Mouse (Mus musculus): ENCODE data around the gene Lmx1a. TPM values are rescaled to one million over a fixed set of nuclear protein-coding genes. Genes with fewer than 3 reads are reported as not detected.

Lmx1a gene
- polyA plus RNA-seq, 1 experiment from 2014 or later, result 4.3 TPM

DNA sequence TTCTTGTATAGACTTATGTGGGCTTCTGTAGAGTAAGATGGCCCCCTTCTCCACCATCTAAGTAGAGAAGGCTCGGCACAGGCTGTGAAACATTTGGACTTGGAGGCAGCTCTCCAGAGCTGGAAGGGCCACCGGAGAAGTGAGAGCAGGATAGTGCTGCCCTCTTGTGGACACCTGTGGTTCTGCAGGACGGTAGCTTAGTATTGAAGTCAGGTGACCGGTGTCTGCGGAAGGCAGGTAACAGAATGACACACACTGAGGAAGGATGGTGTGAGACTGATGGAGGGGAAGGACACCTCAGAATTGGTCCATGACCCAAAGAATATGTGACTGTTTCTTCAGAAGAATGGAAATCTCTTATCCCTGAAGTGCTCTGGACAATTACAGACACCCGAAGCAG is 19.2 kb upstream of the Lmx1a start:
- Histone ChIP-seq H3K27me3 (ENCODE audit: control insufficient read depth, insufficient read depth, low read length) (peaks cover 25% of the 10 kb centered on the region), H3K9me3 (replicated peaks; ENCODE audit: control insufficient read depth, low read length) (no peaks in the 10 kb centered on the region)

DNA sequence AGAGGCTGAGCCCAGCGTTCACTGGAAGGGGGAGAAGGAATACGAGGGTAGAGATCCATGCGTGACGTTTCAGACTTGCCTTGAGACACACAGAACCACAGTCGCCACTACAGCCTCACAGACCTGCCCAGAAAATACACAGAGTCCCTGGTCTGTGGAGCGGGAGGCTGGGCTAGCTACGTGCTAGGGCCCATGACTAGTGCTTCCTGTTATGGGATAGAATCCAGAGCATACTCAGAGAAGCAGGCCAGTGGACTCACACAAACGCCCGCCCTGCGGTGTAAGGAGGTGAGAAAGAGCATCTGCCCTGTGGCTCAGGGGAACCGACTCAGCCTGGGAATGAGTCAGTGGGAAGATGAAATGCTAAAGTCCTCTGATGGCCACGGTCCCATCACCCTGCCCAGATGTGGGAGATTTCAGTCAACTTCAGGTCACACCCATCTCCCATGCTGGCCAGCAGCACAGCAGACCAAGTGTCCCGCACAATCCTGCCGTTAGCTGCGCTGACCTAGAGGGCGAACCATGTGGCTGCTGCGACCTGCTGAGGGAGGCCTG is 16.5 kb upstream of the Lmx1a start:
- Histone ChIP-seq H3K36me3 (ENCODE audit: control insufficient read depth, insufficient read depth, low read length) (no peaks in the 10 kb centered on the region), H3K4me2 (peak overlapping the region; percentile 46), H3K9ac (ENCODE audit: low read depth, low read length) (no peak overlapping the region), H3K4me3 (ENCODE audit: low read depth, low read length) (no peak overlapping the region), H3K27me3 (ENCODE audit: control insufficient read depth, insufficient read depth, low read length) (peaks cover 33% of the 10 kb centered on the region), H3K9me3 (replicated peaks; ENCODE audit: control insufficient read depth, low read length) (no peaks in the 10 kb centered on the region), H3K4me1 (ENCODE audit: control insufficient read depth, insufficient read depth, low read length) (no peaks in the 10 kb centered on the region), H3K27ac (ENCODE audit: low read depth, low read length) (no peak overlapping the region)
- 14% methylated on average over 17 of the region's 17 CpGs for WGBS (ENCODE audit: insufficient replicate concordance)
- no peak for ATAC-seq (replicated peaks; ENCODE audit: insufficient number of reproducible peaks, low FRiP score, low TSS enrichment)

More for the DNA sequence above, 19.2 kb upstream of the Lmx1a start:
- 0 out of 2 replicates have a peak, but pooled peaks have one; percentile 18 for ATAC-seq (replicated peaks; ENCODE audit: insufficient number of reproducible peaks, low FRiP score, low TSS enrichment)
- no peak overlapping the region for H3K4me2 ChIP-seq
- no peak overlapping the region for H3K9ac ChIP-seq (ENCODE audit: low read depth, low read length)
- H3K4me1 ChIP-seq (ENCODE audit: control insufficient read depth, insufficient read depth, low read length), result no peaks in the 10 kb centered on the region
- no peaks in the 10 kb centered on the region for H3K36me3 ChIP-seq (ENCODE audit: control insufficient read depth, insufficient read depth, low read length)
- WGBS (ENCODE audit: insufficient replicate concordance), result 28% methylated on average over 6 of the region's 6 CpGs
- H3K27ac ChIP-seq (ENCODE audit: low read depth, low read length), result no peak overlapping the region
- no peak overlapping the region for H3K4me3 ChIP-seq (ENCODE audit: low read depth, low read length)

DNA sequence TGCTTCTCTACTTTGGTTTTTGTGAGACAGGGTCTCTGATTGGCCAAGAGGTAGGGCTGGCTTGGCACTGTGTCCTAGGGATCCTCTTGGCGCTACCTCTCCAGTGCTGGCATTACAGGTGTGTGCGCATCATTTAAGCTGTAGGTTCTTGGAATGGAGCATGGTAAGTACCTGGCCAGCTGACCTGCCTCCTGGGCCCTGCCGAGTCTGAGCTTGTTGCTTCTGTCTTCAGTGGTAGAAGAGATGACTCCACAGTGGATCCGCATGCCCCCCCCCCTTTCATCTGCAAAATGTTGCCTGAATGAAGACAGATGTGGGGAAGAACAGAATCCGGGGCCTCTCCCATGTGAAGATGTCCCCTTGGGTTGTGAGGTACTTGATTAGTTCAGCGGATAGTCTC is 10.0 kb upstream of the Lmx1a start:
- no peak for ATAC-seq (replicated peaks; ENCODE audit: insufficient number of reproducible peaks, low FRiP score, low TSS enrichment)
- Histone ChIP-seq H3K9me3 (replicated peaks; ENCODE audit: control insufficient read depth, low read length) (no peaks in the 10 kb centered on the region), H3K9ac (ENCODE audit: low read depth, low read length) (no peak overlapping the region)

DNA sequence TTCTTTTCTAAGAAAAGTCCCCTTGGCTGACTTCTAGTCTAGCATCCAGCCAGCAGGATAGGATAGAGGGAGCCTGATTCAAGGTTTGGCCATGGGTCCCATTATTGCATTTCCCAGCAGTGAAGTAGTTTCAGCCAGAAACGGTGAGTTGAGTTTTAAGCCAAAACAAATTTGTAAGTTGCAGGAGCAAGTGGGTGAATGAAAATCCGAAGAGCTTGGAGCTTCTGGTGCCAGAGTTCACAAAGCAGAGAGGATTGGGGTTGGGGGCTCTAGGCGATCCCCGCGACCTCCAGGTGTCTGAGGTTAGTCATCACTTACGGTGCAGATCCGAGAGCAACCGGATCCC is 1.1 kb upstream of the Lmx1a start:
- Histone ChIP-seq H3K9ac (ENCODE audit: low read depth, low read length) (no peak overlapping the region), H3K27ac (ENCODE audit: low read depth, low read length) (no peak overlapping the region), H3K9me3 (replicated peaks; ENCODE audit: control insufficient read depth, low read length) (no peaks in the 10 kb centered on the region), H3K27me3 (ENCODE audit: control insufficient read depth, insufficient read depth, low read length) (peaks cover 67% of the 10 kb centered on the region), H3K36me3 (ENCODE audit: control insufficient read depth, insufficient read depth, low read length) (no peaks in the 10 kb centered on the region), H3K4me2 (peak overlapping the region; percentile 94), H3K4me3 (ENCODE audit: low read depth, low read length) (peak overlapping the region; percentile 57), H3K4me1 (ENCODE audit: control insufficient read depth, insufficient read depth, low read length) (peaks cover 13% of the 10 kb centered on the region; the same call in 1 of the 2 replicates)
- WGBS (ENCODE audit: insufficient replicate concordance), result 0% methylated on average over 8 of the region's 8 CpGs
- no peak for ATAC-seq (replicated peaks; ENCODE audit: insufficient number of reproducible peaks, low FRiP score, low TSS enrichment)

More for the DNA sequence above, 10.0 kb upstream of the Lmx1a start:
- Histone ChIP-seq H3K36me3 (ENCODE audit: control insufficient read depth, insufficient read depth, low read length) (no peaks in the 10 kb centered on the region), H3K4me1 (ENCODE audit: control insufficient read depth, insufficient read depth, low read length) (no peaks in the 10 kb centered on the region), H3K27me3 (ENCODE audit: control insufficient read depth, insufficient read depth, low read length) (peaks cover 13% of the 10 kb centered on the region; the same call in 1 of the 2 replicates), H3K4me2 (no peak overlapping the region), H3K27ac (ENCODE audit: low read depth, low read length) (no peak overlapping the region), H3K4me3 (ENCODE audit: low read depth, low read length) (no peak overlapping the region)
- WGBS (ENCODE audit: insufficient replicate concordance), result 85% methylated on average over 6 of the region's 6 CpGs

DNA sequence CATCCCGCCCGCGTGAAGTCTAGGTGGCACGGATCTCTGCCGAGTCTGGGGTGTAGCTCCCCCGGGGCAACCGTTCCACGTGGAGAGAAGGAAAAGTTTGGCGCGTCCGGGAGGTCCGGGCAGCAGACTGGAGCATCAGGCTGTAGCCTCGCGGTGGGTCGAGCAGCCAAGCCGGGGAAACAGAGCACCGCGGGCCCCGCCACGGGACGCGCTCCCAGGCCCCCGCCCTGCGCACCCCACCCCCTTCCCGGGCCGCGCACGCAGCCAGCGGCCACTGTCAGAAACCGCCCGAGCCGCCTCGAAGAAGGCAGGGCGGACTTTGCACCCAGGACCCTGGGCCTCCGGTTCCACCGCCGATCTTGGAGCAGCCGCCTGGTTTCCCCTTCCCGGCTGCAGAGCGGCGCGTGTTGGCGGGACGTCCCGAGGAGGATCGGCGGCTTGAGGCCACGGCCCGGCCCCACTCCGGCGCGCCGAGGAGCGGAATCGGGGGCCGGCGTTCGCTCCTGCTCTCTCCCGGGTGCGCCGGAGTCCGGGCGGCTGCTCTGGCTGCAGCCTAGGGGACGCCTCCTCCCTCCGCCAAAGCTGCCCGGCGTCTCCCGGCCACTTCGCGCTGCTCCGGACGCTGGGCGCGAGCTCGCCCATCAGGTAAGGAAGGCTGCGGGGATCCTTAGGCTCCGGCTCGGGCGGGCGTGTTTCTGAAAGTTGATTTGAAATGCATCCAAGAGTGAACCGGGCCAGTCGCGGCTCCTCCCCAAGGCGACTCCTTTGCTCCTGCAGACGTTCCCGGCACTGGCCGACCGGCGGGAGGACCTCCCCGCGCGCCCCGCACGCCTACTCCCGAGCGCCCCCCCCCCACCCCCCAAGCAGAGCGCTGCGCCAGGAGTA is 448 bp upstream of the Lmx1a start:
- ATAC-seq (replicated peaks; ENCODE audit: insufficient number of reproducible peaks, low FRiP score, low TSS enrichment), result peak; percentile 39
- H3K9ac ChIP-seq (ENCODE audit: low read depth, low read length), result peak overlapping the region; percentile 39; the same call in 1 of the 2 replicates
- H3K36me3 ChIP-seq (ENCODE audit: control insufficient read depth, insufficient read depth, low read length), result no peaks in the 10 kb centered on the region
- under 1% methylated on average over 73 of the region's 98 CpGs for WGBS (ENCODE audit: insufficient replicate concordance)
- H3K4me1 ChIP-seq (ENCODE audit: control insufficient read depth, insufficient read depth, low read length), result peaks cover 13% of the 10 kb centered on the region; the same call in 1 of the 2 replicates
- H3K27ac ChIP-seq (ENCODE audit: low read depth, low read length), result no peak overlapping the region
- peaks cover 72% of the 10 kb centered on the region for H3K27me3 ChIP-seq (ENCODE audit: control insufficient read depth, insufficient read depth, low read length)
- H3K4me2 ChIP-seq, result peak overlapping the region; percentile 94
- peak overlapping the region; percentile 57 for H3K4me3 ChIP-seq (ENCODE audit: low read depth, low read length)
- H3K9me3 ChIP-seq (replicated peaks; ENCODE audit: control insufficient read depth, low read length), result no peaks in the 10 kb centered on the region

DNA sequence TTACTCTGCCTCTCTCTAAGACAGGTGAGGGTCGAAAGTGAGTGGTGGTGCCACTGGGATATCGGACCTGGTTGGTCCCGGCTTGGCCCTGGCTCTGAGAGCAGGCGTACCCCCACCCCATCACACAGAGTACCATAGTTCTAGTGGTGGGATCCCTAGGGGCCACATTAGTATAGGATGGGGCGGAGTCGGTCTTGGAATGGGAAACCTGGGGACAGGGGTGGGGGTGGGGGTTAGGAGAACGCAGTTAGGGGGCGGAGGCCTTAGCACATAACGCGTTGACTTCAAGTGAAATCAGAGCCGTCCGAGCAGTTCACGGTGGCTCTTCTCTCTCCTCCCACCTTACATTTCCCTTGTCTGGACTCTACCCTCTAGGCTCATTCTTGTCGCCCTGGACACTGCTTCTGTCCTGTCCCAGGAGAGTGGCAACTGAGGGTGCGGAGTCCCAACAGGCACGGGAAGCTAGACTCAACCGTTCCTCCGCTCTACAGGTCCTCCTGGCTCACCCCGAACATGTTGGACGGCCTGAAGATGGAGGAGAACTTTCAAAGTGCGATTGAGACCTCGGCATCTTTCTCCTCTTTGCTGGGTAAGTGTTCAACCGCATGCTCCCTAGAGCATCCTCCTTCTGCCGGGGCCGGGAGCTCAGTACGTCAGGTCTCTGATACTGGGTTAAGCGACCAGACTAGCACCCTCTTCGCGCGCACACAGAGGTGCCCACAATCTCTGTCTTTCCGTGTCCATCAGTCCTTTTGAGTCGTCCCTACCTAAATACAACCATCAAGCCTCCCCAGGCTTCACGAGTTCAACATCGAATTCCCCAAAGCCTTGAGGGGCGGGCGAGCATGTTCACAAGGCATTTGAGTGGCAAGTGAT is 463 bp downstream of the Lmx1a start:
- Histone ChIP-seq H3K4me2 (peak overlapping the region; percentile 94), H3K27me3 (ENCODE audit: control insufficient read depth, insufficient read depth, low read length) (peaks cover 76% of the 10 kb centered on the region), H3K4me3 (ENCODE audit: low read depth, low read length) (peak overlapping the region; percentile 57), H3K9ac (ENCODE audit: low read depth, low read length) (no peak overlapping the region), H3K36me3 (ENCODE audit: control insufficient read depth, insufficient read depth, low read length) (no peaks in the 10 kb centered on the region), H3K27ac (ENCODE audit: low read depth, low read length) (no peak overlapping the region), H3K4me1 (ENCODE audit: control insufficient read depth, insufficient read depth, low read length) (peaks cover 13% of the 10 kb centered on the region; the same call in 1 of the 2 replicates), H3K9me3 (replicated peaks; ENCODE audit: control insufficient read depth, low read length) (no peaks in the 10 kb centered on the region)
- 3% methylated on average over 36 of the region's 36 CpGs for whole genome bisulfite sequencing (ENCODE audit: insufficient replicate concordance)
- ATAC-seq (replicated peaks; ENCODE audit: insufficient number of reproducible peaks, low FRiP score, low TSS enrichment), result peak; percentile 43; the same call in 1 of the 2 replicates

DNA sequence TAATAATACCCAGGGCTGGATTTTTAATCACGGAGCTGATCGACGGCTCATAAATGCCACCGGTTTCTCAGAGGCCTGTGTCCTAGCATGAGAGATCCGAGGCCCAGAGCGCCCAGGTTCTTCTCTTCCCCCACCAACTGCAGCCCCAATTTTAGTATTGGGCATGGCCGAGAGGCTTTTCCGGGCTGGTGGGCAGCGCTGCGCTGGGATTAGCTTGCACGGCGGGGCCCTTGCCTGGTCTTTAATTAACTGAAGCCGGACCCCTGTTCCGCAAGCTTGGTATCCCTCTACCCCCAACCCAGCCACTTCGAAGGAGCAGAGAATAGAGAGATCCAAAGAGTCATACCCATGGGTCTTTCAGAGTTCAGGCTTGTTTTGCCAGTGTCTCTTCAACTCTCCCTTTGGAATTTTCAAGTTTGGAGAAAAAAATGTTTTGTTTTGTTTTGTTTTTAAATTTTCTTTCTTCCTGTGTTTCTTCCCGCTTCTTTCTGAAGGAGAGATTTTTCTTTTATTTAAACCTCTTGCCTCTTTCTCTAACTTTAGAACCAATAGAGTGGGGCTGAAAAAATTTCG is 1.2 kb downstream of the Lmx1a start:
- Histone ChIP-seq H3K4me3 (ENCODE audit: low read depth, low read length) (no peak overlapping the region), H3K9ac (ENCODE audit: low read depth, low read length) (no peak overlapping the region), H3K4me1 (ENCODE audit: control insufficient read depth, insufficient read depth, low read length) (peaks cover 13% of the 10 kb centered on the region; the same call in 1 of the 2 replicates), H3K36me3 (ENCODE audit: control insufficient read depth, insufficient read depth, low read length) (no peaks in the 10 kb centered on the region), H3K27ac (ENCODE audit: low read depth, low read length) (no peak overlapping the region), H3K9me3 (replicated peaks; ENCODE audit: control insufficient read depth, low read length) (no peaks in the 10 kb centered on the region), H3K27me3 (ENCODE audit: control insufficient read depth, insufficient read depth, low read length) (peaks cover 84% of the 10 kb centered on the region), H3K4me2 (no peak overlapping the region)
- no peak for ATAC-seq (replicated peaks; ENCODE audit: insufficient number of reproducible peaks, low FRiP score, low TSS enrichment)
- WGBS (ENCODE audit: insufficient replicate concordance), result 2% methylated on average over 17 of the region's 17 CpGs
